Mouse (Mus musculus) left cerebral cortex, adult 2 months (tissue): Measurements from ENCODE around the gene Wdr89. TPM values are rescaled to one million over a fixed set of nuclear protein-coding genes. Genes with fewer than 3 reads are reported as not detected.
"Not testable (repeated sequence)": the region's sequence is repeated elsewhere in the genome, so short reads cannot be mapped to it uniquely, and the experiment has no call there.

Experiments used
- DNase-seq, 2 experiments: peaks; one replicate each; pipeline ENCODE4 v3.0.0; 2021 to 2022; ENCODE audit warnings: low spot score in 2 of 2, mixed read lengths in 1 of 2; ENCODE audit errors: extremely low spot score in 1 of 2
- H3K27ac ChIP-seq: fragments of 200-600 bp; 2 replicates; pipeline ENCODE4 v1.8.1; 2022
- H3K4me3 ChIP-seq: fragments of 200-600 bp; 2 replicates; pipeline ENCODE4 v1.8.1; 2022
- CTCF ChIP-seq: fragments of 200-600 bp; IDR thresholded peaks from 2 replicates; pipeline ENCODE4 v1.8.1; 2022; ENCODE audit warnings: antibody characterized with exemption, mild to moderate bottlenecking, moderate library complexity
- intact Hi-C: fragments of 180-260 bp; cut with DNase I; formaldehyde crosslinking; loops from one replicate; pipeline ENCODE4 v1.15.1; 2025
- long read RNA-seq, 2 experiments: library from polyadenylated mRNA; stranded (forward); transcript quantifications; one replicate each; pipeline ENCODE4 v2.0.0; 2021; ENCODE audit warnings: borderline mapping rate in 2 of 2
- total RNA-seq, 2 experiments: library from RNA; stranded (reverse); gene quantifications; 2 replicates each; pipeline ENCODE4 v1.2.3; 2021

The Wdr89 gene
- 1 to 10 TPM; 2.3 to 3.7 TPM for total RNA-seq
- long read RNA-seq, experiment 1, partial matches to known transcripts, result 0 of 3 reads
- long read RNA-seq, experiment 1, other reads (novel, unspliced or antisense), result 2 of 3 reads
- long read RNA-seq, experiment 2, partial matches to known transcripts, result 0 of 2 reads
- long read RNA-seq, experiment 2, other reads (novel, unspliced or antisense), result 2 of 2 reads

DNA sequence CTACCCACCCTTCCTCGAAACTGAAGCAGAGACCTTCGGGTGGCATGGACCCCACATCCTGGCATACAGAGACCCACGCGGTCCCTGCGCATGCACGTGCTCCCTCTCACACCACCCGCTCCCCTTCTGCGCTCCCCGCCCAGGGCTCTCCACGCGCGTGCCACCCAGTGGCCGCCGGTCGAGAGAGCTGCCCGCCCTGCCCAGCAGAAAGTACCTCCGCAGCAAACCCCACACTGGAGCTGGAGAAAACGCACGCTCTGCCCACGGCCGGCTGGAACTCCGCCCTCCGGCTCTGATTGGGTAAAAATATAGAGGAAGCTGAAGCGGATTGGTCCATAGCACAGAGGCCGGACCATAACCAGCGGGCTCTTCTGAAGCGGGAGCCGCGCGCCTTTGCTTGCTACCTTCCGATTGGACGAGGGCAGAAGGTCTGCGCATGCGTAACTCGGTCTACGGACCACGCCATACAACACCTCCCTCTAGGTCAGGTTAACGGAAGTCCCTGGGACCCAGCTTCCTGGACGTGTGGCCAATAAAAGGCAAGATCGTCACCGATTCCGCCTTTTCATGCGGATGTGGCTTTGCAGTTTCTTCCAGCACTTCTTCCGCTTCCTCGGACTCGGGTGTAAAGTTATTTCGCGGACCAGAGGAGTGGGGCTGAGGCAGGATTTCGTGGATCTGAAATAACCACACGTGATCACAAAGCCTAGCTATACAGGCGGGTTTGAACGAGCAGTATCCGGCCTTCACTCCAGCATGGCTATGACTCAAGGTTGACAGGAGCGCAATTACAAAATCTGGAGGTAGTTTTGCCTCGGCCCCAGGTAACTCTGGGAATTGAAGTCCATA is at the start of gene Wdr89:
Wdr89 (minus strand) TSS at position 280 of the 849 bp plus-strand sequence.
- intact Hi-C loops, result loop anchor here (1.0 kb wide), 2 partner anchors 66 to 73 kb away; partner anchors contain the start of genes Ppp2r5e and Sgpp1
- peak; percentile 38 for TF ChIP-seq CTCF
- peak within 1 kb of the TSS; percentile 87 for H3K27ac ChIP-seq

DNA sequence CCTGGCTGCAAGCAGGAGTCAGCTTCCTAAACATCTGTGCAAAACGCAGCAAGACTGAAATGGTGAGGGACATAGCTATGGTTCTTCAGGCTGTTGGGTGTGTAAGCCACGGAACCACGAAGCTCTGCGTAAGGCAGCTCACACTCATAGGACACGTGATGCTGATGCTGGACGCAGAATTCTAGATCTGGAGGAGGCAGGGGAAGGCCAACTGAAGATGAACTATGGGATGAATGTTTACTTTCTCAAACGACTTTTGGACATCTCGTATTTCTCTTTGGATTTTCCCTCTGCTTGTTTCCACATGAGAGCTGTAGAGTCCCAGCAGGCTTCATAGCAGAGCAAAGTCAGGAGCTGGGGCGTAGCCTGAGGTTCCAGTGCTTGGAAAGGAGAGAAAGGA is 44.3 kb upstream of the Wdr89 start:
- intact Hi-C loops, result no loop called here
- TF ChIP-seq CTCF, result no peak
- H3K4me3 ChIP-seq, result no peak overlapping the region
- no peak overlapping the region for H3K27ac ChIP-seq
- DNase-seq, result no peak

More for the DNA sequence above, at the start of gene Wdr89:
- DNase-seq, result peak; percentile 97 to 100
- H3K4me3 ChIP-seq, result peak within 1 kb of the TSS; percentile 79

DNA sequence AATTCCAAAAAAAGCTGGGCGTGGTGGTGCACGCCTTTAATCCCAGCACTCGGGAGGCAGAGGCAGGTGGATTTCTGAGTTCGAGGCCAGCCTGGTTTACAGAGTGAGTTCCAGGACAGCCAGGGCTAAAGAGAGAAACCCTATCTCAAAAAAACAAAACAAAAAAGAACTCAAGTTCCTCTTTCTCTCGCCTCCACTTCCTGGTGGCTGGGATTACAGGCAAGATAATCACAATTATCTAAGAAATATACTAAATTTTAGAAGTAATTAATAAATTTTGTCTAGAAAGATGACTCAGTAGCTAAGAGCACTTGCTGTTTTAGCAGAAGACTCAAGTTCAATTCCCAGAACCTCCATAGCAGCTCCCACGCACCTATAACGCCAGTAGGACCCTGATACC is 43.6 kb upstream of the Wdr89 start:
- DNase-seq, intact Hi-C loops, H3K27ac ChIP-seq, H3K4me3 ChIP-seq: not testable (repeated sequence)

DNA sequence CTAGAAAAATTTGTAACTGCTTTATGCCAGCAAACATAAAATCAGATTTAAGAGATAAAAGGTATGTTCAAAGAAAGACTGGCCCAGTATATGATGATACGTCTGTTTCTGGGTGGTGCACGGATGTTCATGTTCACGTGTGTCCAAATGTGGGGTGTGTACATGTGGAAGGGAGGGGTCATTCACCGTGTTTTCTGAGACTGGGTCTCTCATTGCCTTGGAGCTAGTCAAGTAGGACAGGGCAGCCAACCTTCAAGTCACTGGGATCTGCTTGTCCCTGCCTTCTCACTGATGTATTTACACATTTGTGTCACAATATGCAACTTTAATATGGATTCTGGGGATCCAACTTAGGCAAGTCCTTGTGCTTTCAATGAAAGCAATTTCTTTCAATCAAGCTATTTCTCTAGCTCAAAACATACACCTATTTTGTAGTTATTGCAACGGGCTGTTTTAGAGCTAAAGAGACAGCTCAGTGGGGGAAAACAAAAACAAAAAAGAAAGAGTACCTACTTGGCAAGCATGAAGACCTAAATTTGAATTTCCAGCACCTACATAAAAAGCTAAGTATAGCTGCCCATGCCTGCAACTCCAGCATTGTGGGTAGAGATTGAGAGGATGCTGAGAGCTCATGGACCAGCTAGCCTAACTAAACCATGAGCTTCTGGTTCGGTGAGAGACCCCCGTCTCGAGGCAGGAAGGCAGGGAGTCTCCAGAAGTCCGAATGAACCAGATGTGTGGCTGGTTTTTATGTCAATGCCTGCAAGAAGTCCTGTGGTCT is 41.4 kb upstream of the Wdr89 start:
- no peak overlapping the region for H3K4me3 ChIP-seq
- TF ChIP-seq CTCF, result no peak
- intact Hi-C loops, result no loop called here
- DNase-seq, result no peak
- H3K27ac ChIP-seq, result peak overlapping the region; percentile 24; the same call in 1 of the 2 replicates

DNA sequence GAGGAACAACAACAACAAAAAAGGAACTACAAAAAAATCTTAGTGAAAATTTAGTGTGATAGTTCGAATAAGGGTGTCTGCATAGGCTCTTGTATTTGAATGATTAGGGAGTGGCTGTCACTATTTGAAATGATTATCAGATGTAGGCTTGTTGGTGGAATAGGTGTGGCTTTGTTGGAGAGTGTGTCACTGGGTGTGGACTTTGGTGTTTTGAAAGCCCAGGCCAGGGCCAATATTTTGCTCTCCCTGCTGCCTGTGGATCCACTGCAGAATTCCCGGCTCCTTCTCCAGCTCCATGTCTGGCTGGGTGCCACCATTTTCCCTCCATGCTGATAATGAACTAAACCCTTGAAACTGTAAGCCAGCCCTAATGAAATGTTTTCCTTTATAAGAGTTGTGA is 40.2 kb upstream of the Wdr89 start:
- Histone ChIP-seq H3K27ac (no peak overlapping the region), H3K4me3 (no peak overlapping the region)
- no peak for TF ChIP-seq CTCF
- intact Hi-C loops, result no loop called here
- DNase-seq, result no peak

DNA sequence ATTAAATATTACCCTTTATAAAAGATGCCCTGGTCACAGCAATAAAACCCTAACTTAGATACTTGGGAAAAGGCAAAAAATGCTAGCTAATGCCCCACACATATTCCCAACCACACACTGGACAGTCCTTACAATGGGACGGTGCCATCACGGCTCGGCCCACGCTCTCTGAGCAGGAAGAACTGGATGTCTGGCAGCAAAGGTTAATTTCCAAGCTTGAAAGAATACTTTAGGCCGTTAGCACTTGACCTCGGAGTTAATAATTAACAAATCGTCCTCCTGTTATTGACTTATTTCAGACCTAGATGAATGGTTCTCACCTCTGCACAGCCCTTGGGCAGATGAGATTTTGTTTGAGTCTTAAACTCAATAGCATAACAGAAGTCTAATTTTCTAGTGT is 37.3 kb upstream of the Wdr89 start:
- no peak overlapping the region for H3K27ac ChIP-seq
- TF ChIP-seq CTCF, result no peak
- intact Hi-C loops, result no loop called here
- H3K4me3 ChIP-seq, result no peak overlapping the region
- DNase-seq, result no peak

DNA sequence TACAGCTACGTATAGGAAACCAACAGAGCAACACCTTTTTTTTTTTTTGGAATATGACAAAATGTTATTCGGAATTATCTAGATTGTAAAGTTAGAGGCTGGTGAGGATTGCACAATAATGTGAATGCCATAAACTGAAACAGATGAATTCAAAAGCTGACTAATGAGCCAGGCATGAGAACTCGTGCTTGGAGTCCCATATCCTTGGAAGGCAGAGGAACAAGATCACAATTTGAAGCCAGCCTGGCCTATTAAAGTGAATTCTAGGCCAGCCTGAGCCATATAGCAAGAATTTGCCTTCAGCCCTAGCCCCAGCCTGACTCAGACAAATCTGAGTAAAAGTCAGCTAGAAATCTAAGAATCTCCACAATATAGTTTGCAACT is 33.4 kb upstream of the Wdr89 start:
- Histone ChIP-seq H3K27ac (no peak overlapping the region), H3K4me3 (no peak overlapping the region)
- TF ChIP-seq CTCF, result no peak
- intact Hi-C loops, result no loop called here
- no peak for DNase-seq

DNA sequence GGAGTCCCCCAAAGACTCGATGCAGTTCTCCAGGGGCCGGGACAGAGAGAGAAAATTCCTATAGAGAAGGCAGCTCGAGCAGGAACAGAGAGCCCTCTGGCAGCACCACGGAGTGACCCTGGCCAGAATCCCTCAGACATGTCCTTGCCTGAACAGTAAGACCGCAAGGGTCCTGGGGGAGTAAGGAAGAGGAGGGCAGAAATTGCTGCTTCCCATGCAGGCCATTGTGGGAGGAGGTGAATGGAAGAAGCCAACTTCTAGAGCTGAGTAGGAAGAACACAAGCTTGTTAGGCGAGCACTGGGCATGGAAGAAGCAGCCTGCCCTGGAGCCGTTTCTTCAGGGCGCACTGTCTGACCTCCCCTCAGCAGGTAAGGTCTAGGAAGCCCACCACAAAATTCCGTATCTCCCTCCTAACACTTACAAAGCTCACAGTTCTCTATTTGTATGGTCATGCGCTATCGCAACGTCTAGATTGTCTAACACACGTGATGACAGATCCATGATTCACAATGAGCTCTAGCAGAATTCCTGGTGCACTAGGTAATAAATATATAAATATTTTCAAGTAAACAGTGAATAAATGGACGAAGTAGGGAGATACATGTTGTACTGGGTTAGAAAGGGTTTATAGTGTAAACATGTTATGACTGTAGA is 32.9 kb upstream of the Wdr89 start:
- DNase-seq, result no peak
- Histone ChIP-seq H3K4me3 (peak overlapping the region; percentile 14; the same call in 1 of the 2 replicates), H3K27ac (no peak overlapping the region)
- no peak for TF ChIP-seq CTCF
- intact Hi-C loops, result no loop called here

DNA sequence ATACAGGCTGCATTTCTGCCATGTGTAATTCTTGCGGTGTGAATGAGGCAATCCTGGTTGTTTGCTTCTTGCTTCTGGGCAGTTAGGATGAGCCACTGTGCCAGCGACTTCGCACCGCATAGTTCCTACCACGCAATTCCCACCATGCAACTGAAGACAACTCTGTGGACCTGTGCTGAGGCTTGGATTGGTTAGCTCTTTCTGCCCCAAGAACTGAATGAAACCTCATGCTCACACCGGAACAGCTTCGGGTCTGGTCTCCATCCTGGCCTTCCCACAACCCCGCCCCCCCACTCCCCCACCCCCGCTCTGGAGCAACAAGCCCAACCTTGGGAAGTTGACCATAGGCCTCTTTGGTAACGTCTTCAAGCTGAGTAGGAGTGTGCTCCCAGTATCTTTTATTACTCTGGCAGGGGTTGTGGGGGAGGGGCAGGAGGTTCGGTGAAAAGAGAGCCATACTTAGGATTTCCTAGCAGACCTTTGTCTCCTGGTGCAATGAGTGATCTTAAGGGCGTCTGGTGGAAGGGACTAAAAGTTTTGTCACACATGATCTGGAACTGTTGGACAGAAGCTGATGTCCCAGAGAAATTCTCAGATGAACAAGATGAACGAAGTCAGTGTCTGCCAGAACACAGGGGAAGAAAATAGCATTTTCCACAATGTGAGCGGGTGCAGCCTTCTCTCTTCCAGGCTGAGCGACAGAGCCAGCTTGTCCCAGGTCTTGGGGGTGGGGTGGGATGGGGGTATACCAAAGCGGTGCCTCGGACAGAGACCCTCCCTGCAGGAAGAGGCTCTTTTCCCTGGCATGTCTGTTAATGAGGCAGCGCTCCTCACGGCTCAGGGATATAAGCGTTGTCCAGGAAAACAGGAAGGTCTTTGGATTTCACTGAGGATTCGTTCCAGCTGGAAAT is 32.1 kb upstream of the Wdr89 start:
- intact Hi-C loops, result no loop called here
- no peak overlapping the region for H3K27ac ChIP-seq
- DNase-seq, result no peak
- H3K4me3 ChIP-seq, result peak overlapping the region; percentile 14; the same call in 1 of the 2 replicates
- TF ChIP-seq CTCF, result no peak

DNA sequence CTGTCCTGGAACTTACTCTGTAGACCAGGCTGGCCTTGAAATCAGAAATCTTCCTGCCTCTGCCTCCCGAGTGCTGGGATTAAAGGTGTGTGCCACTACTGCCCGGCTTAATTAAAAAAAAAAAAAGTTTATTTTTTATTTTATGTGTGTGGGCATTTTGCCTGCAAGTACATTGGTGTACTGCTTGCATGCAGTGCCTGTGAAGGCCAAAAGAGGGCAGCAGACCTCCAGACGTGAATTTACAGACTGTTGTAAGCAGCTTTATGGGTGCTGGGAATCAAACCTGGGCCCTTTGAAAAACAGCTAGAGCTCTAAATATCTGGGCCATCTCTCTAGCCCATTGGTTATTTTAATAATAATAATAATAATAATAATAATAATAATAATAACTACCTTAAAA is 29.4 kb upstream of the Wdr89 start:
- H3K4me3 ChIP-seq, result no peak overlapping the region
- no peak overlapping the region for H3K27ac ChIP-seq
- no peak; the same call in 1 of the 2 replicates for TF ChIP-seq CTCF
- DNase-seq, result no peak
- intact Hi-C loops, result no loop called here

DNA sequence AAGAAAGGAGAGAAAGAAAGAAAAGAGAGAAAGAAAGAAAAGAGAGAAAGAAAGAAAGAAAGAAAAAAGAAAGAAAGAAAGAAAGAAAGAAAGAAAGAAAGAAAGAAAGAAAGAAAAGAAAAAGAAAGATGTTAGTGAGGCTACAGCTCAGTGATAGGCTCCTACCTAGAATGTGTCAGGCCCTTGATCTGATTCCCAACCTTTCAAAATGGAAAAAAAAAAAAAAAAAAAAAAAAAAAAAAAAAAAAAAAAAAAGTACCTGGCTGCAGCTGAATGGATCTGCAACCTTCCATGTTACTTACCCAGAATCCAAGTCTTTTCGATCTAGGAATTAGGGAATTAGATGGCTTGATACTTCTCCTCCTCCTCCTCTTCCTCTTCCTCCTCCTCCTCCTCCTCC is 26.5 kb upstream of the Wdr89 start:
- H3K4me3 ChIP-seq, H3K27ac ChIP-seq, intact Hi-C loops, DNase-seq: not testable (repeated sequence)
